Mouse (Mus musculus) liver, embryonic 16.5 days (tissue): ENCODE measurements at regions not wholly inside any gene's neighbourhood (a gene's known extent, or its start where the extent isn't known, plus 50 kb on each side); places are given as distances from the start of the nearest gene placed in this dataset.

Experiments
- ATAC-seq: fragments of 200-750 bp; cut with Nextera tagmentation; 2 replicates; pipeline ENCODE4 v1.8.0; 2017; ENCODE audit warnings: low read depth, mild to moderate bottlenecking, moderate number of reproducible peaks, moderate library complexity
- H3K27ac ChIP-seq: fragments of 300-500 bp; sonication (generic); 2 replicates; pipeline ENCODE4 v1.5.1; 2014; ENCODE audit warnings: mild to moderate bottlenecking, low read length
- H3K27me3 ChIP-seq: fragments of 300-500 bp; sonication (generic); 2 replicates; pipeline ENCODE4 v1.6.1; 2014; ENCODE audit warnings: low read depth, low read length, mixed read lengths; ENCODE audit not compliant: control insufficient read depth, insufficient read depth
- H3K36me3 ChIP-seq: fragments of 300-500 bp; sonication (generic); 2 replicates; pipeline ENCODE4 v1.6.1; 2014; ENCODE audit warnings: mild to moderate bottlenecking; ENCODE audit not compliant: control insufficient read depth, insufficient read depth
- H3K4me1 ChIP-seq: fragments of 300-500 bp; sonication (generic); 2 replicates; pipeline ENCODE4 v1.6.1; 2014; ENCODE audit warnings: low read depth, low read length, mixed read lengths; ENCODE audit not compliant: control insufficient read depth
- H3K4me2 ChIP-seq: fragments of 300-500 bp; sonication (generic); 2 replicates; pipeline ENCODE4 v1.6.1; 2014; ENCODE audit warnings: low read depth, low read length, mixed read lengths
- H3K4me3 ChIP-seq: fragments of 300-500 bp; sonication (generic); 2 replicates; pipeline ENCODE4 v1.5.1; 2014; ENCODE audit warnings: low read depth, mild to moderate bottlenecking, low read length
- H3K9ac ChIP-seq: fragments of 300-500 bp; sonication (generic); 2 replicates; pipeline ENCODE4 v1.6.1; 2014; ENCODE audit warnings: low read depth, low read length
- H3K9me3 ChIP-seq: fragments of 300-500 bp; sonication (generic); replicated peaks from 2 replicates; pipeline ENCODE4 v1.6.1; 2016; ENCODE audit warnings: low read length; ENCODE audit not compliant: control insufficient read depth
- WGBS: fragments of 180-500 bp; shearing (Covaris S2); extraction: QIAGEN DNeasy Blood & Tissue Kit; methylation state at CpG from one replicate; pipeline ENCODE4 v1.1.7; 2014; ENCODE audit not compliant: insufficient replicate concordance; 5-methylcytosine and 5-hydroxymethylcytosine counted together

- H3K36me3 ChIP-seq = no peaks in the 10 kb centered on the region
- no peak overlapping the region for H3K27ac ChIP-seq
- ATAC-seq = no peak
- no peaks in the 10 kb centered on the region for H3K4me1 ChIP-seq
- no peak overlapping the region for H3K4me3 ChIP-seq
- H3K27me3 ChIP-seq = no peaks in the 10 kb centered on the region
- WGBS = 60% methylated on average over 5 of the region's 5 CpGs
- H3K9ac ChIP-seq = no peak overlapping the region
- no peaks in the 10 kb centered on the region for H3K9me3 ChIP-seq
- H3K4me2 ChIP-seq = no peak overlapping the region
These were observed 52.0 kb upstream of the Pkn2 start for GRCm38 (mm10) chr3:142933684-142934259.
